Mouse (Mus musculus): ENCODE results near the gene Bdkrb2. TPM values are rescaled to one million over a fixed set of nuclear protein-coding genes. Genes with fewer than 3 reads are reported as not detected.

Gene Bdkrb2
- polyA plus RNA-seq, 1 experiment from 2014 or later = 0.91 TPM

DNA sequence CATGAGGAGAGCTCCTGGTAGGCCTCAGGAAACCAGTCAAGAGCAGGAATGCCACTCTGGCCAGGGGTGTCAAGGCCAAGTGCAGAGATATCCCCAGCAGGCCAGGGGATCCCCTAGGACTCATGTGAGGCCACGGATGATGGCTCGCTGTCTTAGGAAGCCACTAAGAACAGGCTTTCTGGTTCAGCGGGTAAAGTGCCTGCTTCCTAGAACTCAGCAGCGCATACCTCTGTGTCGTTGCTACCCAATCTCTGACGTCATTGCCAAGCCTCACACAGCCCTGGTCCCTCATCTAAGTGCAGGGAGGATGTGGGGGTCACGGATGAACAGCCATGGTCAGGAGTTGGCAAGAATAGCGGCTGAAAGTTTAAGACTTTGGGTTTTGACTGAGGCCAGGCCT lies 34.1 kb downstream of the Bdkrb2 start:
- peaks cover 2% of the 10 kb centered on the region; the same call in 1 of the 2 replicates for H3K27me3 ChIP-seq (replicated peaks)
- 82% methylated on average over 8 of the region's 8 CpGs for WGBS
- no peak overlapping the region for H3K9ac ChIP-seq
- H3K4me3 ChIP-seq = no peak overlapping the region
- no peak overlapping the region for H3K27ac ChIP-seq (replicated peaks)
- no peak overlapping the region for H3K4me2 ChIP-seq
- no peak for ATAC-seq (ENCODE audit: extremely low read depth, insufficient number of reproducible peaks, low FRiP score, low TSS enrichment)
- H3K9me3 ChIP-seq = no peaks in the 10 kb centered on the region
- H3K4me1 ChIP-seq = peaks cover 18% of the 10 kb centered on the region
- H3K36me3 ChIP-seq = 0 out of 2 replicates have a peak, but pooled peaks cover 2% of the 10 kb centered on the region

GRCm38 (mm10) chr12:105598503-105598902 lies 35.5 kb downstream of the Bdkrb2 start:
- Histone ChIP-seq H3K27ac (replicated peaks) (no peak overlapping the region), H3K36me3 (no peaks in the 10 kb centered on the region), H3K4me2 (no peak overlapping the region), H3K9me3 (no peaks in the 10 kb centered on the region), H3K9ac (no peak overlapping the region), H3K27me3 (replicated peaks) (no peaks in the 10 kb centered on the region; the same call in 1 of the 2 replicates), H3K4me3 (no peak overlapping the region), H3K4me1 (peaks cover 18% of the 10 kb centered on the region)
- no peak for ATAC-seq (ENCODE audit: extremely low read depth, insufficient number of reproducible peaks, low FRiP score, low TSS enrichment)
- WGBS = 77% methylated on average over 10 of the region's 10 CpGs

GRCm38 (mm10) chr12:105599098-105599497 lies 36.1 kb downstream of the Bdkrb2 start:
- Histone ChIP-seq H3K27ac (replicated peaks) (no peak overlapping the region), H3K9ac (no peak overlapping the region), H3K4me3 (no peak overlapping the region), H3K36me3 (no peaks in the 10 kb centered on the region), H3K27me3 (replicated peaks) (no peaks in the 10 kb centered on the region; the same call in 1 of the 2 replicates), H3K4me2 (no peak overlapping the region), H3K4me1 (peaks cover 14% of the 10 kb centered on the region), H3K9me3 (no peaks in the 10 kb centered on the region)
- 53% methylated on average over 5 of the region's 5 CpGs for WGBS
- ATAC-seq (ENCODE audit: extremely low read depth, insufficient number of reproducible peaks, low FRiP score, low TSS enrichment) = no peak

GRCm38 (mm10) chr12:105601586-105601985 lies 38.6 kb downstream of the Bdkrb2 start:
- no peak overlapping the region for H3K9ac ChIP-seq
- H3K4me2 ChIP-seq = no peak overlapping the region
- no peaks in the 10 kb centered on the region; the same call in 1 of the 2 replicates for H3K27me3 ChIP-seq (replicated peaks)
- WGBS = 47% methylated on average over 6 of the region's 6 CpGs
- H3K27ac ChIP-seq (replicated peaks) = no peak overlapping the region
- ATAC-seq (ENCODE audit: extremely low read depth, insufficient number of reproducible peaks, low FRiP score, low TSS enrichment) = no peak
- peaks cover 6% of the 10 kb centered on the region; the same call in 1 of the 2 replicates for H3K4me1 ChIP-seq
- no peak overlapping the region for H3K4me3 ChIP-seq
- H3K9me3 ChIP-seq = no peaks in the 10 kb centered on the region
- H3K36me3 ChIP-seq = no peaks in the 10 kb centered on the region

DNA sequence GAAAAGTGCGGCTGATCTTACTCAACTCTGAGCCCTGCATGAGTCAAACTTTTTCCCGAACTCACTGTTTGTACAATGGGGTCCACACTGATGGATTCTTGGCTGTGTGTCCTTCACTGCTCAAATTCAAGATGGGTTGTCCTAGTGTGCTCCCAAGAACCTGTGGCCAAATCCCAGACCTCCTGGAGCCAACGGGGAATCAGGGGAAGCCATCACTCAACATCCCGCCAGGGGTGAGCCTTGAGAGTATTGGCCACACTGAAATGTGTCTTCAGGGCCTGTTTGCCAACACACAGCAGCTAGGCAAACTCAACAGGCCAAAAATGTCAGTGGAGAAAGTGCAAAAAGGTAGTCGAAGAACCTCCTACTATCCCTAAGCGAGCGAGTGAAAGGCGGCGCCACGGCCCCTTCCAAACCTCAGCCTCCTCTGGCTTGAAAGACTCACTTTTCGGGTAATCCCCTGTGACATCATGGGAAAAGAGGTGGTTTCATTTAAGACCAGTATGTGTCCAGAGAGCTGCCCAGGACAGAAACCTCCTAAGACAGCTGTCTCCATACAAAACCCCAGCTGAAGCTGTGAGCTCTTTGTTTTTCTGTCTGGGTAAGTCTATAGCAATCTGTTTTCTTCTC lies 39.7 kb downstream of the Bdkrb2 start, which contains the start of gene Bdkrb1:
Gene Bdkrb1, plus strand, starts transcription at position 505 of the 630 bp plus-strand sequence.
- Histone ChIP-seq H3K9me3 (no peaks in the 10 kb centered on the region), H3K27me3 (replicated peaks) (no peaks in the 10 kb centered on the region; the same call in 1 of the 2 replicates), H3K27ac (replicated peaks) (no peak within 1 kb of the TSS), H3K4me2 (no peak within 1 kb of the TSS), H3K36me3 (no peaks in the 10 kb centered on the region), H3K4me1 (peaks cover 6% of the 10 kb centered on the region; the same call in 1 of the 2 replicates), H3K9ac (no peak within 1 kb of the TSS), H3K4me3 (no peak within 1 kb of the TSS)
- 82% methylated on average over 11 of the region's 11 CpGs for WGBS
- no peak for ATAC-seq (ENCODE audit: extremely low read depth, insufficient number of reproducible peaks, low FRiP score, low TSS enrichment)

GRCm38 (mm10) chr12:105603904-105604303 lies 40.9 kb downstream of the Bdkrb2 start:
- Histone ChIP-seq H3K27me3 (replicated peaks) (no peaks in the 10 kb centered on the region; the same call in 1 of the 2 replicates), H3K9me3 (no peaks in the 10 kb centered on the region), H3K4me2 (no peak overlapping the region), H3K4me3 (no peak overlapping the region), H3K36me3 (no peaks in the 10 kb centered on the region), H3K9ac (no peak overlapping the region), H3K27ac (replicated peaks) (no peak overlapping the region), H3K4me1 (peaks cover 6% of the 10 kb centered on the region; the same call in 1 of the 2 replicates)
- WGBS = 84% methylated on average over 11 of the region's 11 CpGs
- no peak for ATAC-seq (ENCODE audit: extremely low read depth, insufficient number of reproducible peaks, low FRiP score, low TSS enrichment)

DNA sequence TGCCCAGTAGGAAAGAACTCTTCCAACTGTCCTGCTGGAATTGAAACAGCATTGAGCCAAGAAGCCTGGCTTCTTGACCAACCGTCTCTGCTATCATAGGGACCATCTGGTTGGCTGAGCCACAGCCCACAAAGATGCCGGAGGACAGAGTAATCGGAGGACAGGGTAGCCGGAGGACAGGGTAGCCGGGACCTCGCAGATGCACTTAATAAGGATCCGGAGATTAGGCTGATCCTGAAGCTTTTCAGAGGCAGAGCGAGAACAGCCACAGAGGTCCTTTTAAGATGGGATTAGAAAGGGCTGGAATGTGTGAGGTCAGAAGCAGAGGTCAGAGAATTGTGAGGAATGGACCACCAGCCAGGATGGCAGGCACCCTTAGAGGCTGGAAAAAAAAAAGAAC lies 42.2 kb downstream of the Bdkrb2 start:
- no peak overlapping the region for H3K9ac ChIP-seq
- 41% methylated on average over 8 of the region's 8 CpGs for WGBS
- no peak overlapping the region for H3K27ac ChIP-seq (replicated peaks)
- no peak overlapping the region for H3K4me3 ChIP-seq
- no peaks in the 10 kb centered on the region for H3K27me3 ChIP-seq (replicated peaks)
- H3K9me3 ChIP-seq = no peaks in the 10 kb centered on the region
- peaks cover 6% of the 10 kb centered on the region; the same call in 1 of the 2 replicates for H3K4me1 ChIP-seq
- no peak overlapping the region for H3K4me2 ChIP-seq
- H3K36me3 ChIP-seq = 0 out of 2 replicates have a peak, but pooled peaks cover 2% of the 10 kb centered on the region
- no peak for ATAC-seq (ENCODE audit: extremely low read depth, insufficient number of reproducible peaks, low FRiP score, low TSS enrichment)

DNA sequence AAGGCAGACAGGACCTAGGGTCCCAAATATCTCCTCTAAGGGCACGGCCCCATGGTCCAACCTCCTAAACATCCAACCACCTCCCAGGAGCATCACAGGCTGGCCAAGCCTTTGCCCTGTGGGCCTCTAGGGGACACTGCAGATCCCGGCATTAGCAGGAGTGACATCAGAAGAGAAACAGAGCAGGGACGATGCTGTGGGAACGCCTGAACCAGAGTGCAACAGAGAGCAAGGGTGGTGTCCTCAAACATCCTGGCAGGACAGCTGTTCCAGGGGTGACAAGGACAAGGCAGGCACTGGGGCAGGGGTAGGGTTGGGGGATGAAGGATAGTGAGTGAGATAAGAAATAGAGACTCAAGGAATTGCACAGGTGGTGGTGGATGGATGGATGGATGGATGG lies 43.9 kb downstream of the Bdkrb2 start:
- no peaks in the 10 kb centered on the region for H3K27me3 ChIP-seq (replicated peaks)
- WGBS = 59% methylated on average over 4 of the region's 4 CpGs
- H3K4me1 ChIP-seq = peaks cover 2% of the 10 kb centered on the region
- no peaks in the 10 kb centered on the region for H3K9me3 ChIP-seq
- H3K9ac ChIP-seq = no peak overlapping the region
- H3K4me2 ChIP-seq = no peak overlapping the region
- no peak overlapping the region for H3K4me3 ChIP-seq
- no peak for ATAC-seq (ENCODE audit: extremely low read depth, insufficient number of reproducible peaks, low FRiP score, low TSS enrichment)
- no peak overlapping the region for H3K27ac ChIP-seq (replicated peaks)
- 0 out of 2 replicates have a peak, but pooled peaks cover 2% of the 10 kb centered on the region for H3K36me3 ChIP-seq

GRCm38 (mm10) chr12:105611045-105611444 lies 48.0 kb downstream of the Bdkrb2 start:
- no peaks in the 10 kb centered on the region for H3K27me3 ChIP-seq (replicated peaks)
- H3K9me3 ChIP-seq = no peaks in the 10 kb centered on the region
- no peak overlapping the region for H3K27ac ChIP-seq (replicated peaks)
- peaks cover 15% of the 10 kb centered on the region for H3K4me1 ChIP-seq
- 87% methylated on average over 2 of the region's 2 CpGs for WGBS
- peaks cover 21% of the 10 kb centered on the region for H3K36me3 ChIP-seq
- no peak for ATAC-seq (ENCODE audit: extremely low read depth, insufficient number of reproducible peaks, low FRiP score, low TSS enrichment)
- no peak overlapping the region for H3K4me3 ChIP-seq
- H3K4me2 ChIP-seq = no peak overlapping the region
- no peak overlapping the region for H3K9ac ChIP-seq

- Histone ChIP-seq H3K27ac (replicated peaks) (no peak overlapping the region), H3K4me2 (no peak overlapping the region), H3K9ac (no peak overlapping the region), H3K27me3 (replicated peaks) (no peaks in the 10 kb centered on the region), H3K4me1 (peaks cover 15% of the 10 kb centered on the region), H3K36me3 (peaks cover 28% of the 10 kb centered on the region), H3K9me3 (no peaks in the 10 kb centered on the region), H3K4me3 (no peak overlapping the region)
- WGBS = 19% methylated on average over 7 of the region's 7 CpGs
- ATAC-seq (ENCODE audit: extremely low read depth, insufficient number of reproducible peaks, low FRiP score, low TSS enrichment) = no peak
These were observed 48.7 kb downstream of the Bdkrb2 start for GRCm38 (mm10) chr12:105611748-105612147.

DNA sequence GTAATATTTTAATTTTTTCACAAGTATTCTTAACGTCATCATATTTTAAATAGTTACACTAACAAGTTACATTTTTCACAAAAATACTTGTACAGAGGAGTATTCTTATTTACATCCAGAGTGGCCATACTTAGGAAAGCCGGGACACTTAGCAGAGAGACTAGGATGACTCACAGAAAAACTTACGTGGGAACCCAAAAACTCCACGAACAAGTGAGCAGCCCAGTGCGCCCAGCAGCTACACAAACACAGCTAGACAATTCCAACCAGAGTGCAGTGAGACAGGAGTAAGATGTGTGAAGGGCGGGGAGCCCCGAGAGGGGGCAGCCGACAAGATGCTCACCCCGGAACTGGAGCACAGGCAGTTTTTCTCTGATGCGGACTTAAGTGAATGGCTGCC lies 50.5 kb downstream of the Bdkrb2 start:
- 85% methylated on average over 10 of the region's 10 CpGs for WGBS

DNA sequence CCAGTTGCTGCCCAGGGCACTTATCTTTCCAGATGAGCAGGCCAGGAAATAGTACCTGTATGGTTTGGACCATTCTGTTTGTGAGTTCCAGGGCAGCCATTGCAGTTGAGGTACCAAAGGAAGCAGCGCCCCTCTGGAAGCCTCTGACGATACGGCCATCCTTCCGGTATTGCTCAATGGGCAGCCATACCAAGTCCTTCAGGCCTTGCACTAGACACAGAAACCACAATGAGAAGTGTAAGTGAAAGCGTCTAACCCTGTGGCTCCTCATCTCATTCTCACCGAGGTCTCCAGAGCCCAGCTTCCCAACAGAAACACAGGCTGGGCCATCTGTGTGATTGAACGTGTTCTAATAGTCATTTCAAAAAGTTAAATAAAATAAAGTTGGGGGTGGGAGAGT lies 59.0 kb downstream of the Bdkrb2 start:
- H3K27ac ChIP-seq (replicated peaks) = no peak overlapping the region
- 92% methylated on average over 7 of the region's 7 CpGs for WGBS
- no peak overlapping the region for H3K9ac ChIP-seq
- H3K36me3 ChIP-seq = peaks cover 84% of the 10 kb centered on the region
- H3K4me2 ChIP-seq = no peak overlapping the region
- no peaks in the 10 kb centered on the region for H3K9me3 ChIP-seq
- no peak for ATAC-seq (ENCODE audit: extremely low read depth, insufficient number of reproducible peaks, low FRiP score, low TSS enrichment)
- no peaks in the 10 kb centered on the region for H3K27me3 ChIP-seq (replicated peaks)
- H3K4me1 ChIP-seq = no peaks in the 10 kb centered on the region
- no peak overlapping the region for H3K4me3 ChIP-seq

More for the DNA sequence above, 50.5 kb downstream of the Bdkrb2 start:
- no peak overlapping the region for H3K9ac ChIP-seq
- H3K4me2 ChIP-seq = no peak overlapping the region
- no peaks in the 10 kb centered on the region for H3K9me3 ChIP-seq
- H3K4me3 ChIP-seq = no peak overlapping the region
- H3K27ac ChIP-seq (replicated peaks) = no peak overlapping the region
- peaks cover 15% of the 10 kb centered on the region for H3K4me1 ChIP-seq
- no peaks in the 10 kb centered on the region for H3K27me3 ChIP-seq (replicated peaks)
- peaks cover 46% of the 10 kb centered on the region for H3K36me3 ChIP-seq
- no peak for ATAC-seq (ENCODE audit: extremely low read depth, insufficient number of reproducible peaks, low FRiP score, low TSS enrichment)
